Mouse (Mus musculus) forebrain, embryonic 16.5 days (tissue): Measurements from ENCODE around the gene Exosc8. TPM values are rescaled to one million over a fixed set of nuclear protein-coding genes. Genes with fewer than 3 reads are reported as not detected.
A peak's percentile ranks its signal among the peaks of the same experiment; 100 is the strongest.
"Not testable (repeated sequence)": the region's sequence is repeated elsewhere in the genome, so short reads cannot be mapped to it uniquely, and the experiment has no call there.

Experiments used
- ATAC-seq: fragments of 200-750 bp; cut with Nextera tagmentation; 2 replicates; pipeline ENCODE4 v1.8.0; 2017; ENCODE audit warnings: mild to moderate bottlenecking, moderate library complexity
- H3K27ac ChIP-seq: fragments of 300-500 bp; sonication (generic); 2 replicates; pipeline ENCODE4 v1.5.1; 2014; ENCODE audit warnings: low read length, control low read depth
- H3K27me3 ChIP-seq: fragments of 300-500 bp; sonication (generic); replicated peaks from 2 replicates; pipeline ENCODE4 v1.6.1; 2014; ENCODE audit warnings: low read length; ENCODE audit not compliant: control insufficient read depth, insufficient read depth
- H3K36me3 ChIP-seq: fragments of 300-500 bp; sonication (generic); 2 replicates; pipeline ENCODE4 v1.6.1; 2014; ENCODE audit not compliant: control insufficient read depth, insufficient read depth
- H3K4me1 ChIP-seq: fragments of 300-500 bp; sonication (generic); replicated peaks from 2 replicates; pipeline ENCODE4 v1.6.1; 2014; ENCODE audit warnings: low read length; ENCODE audit not compliant: control insufficient read depth, insufficient read depth
- H3K4me2 ChIP-seq: fragments of 300-500 bp; sonication (generic); 2 replicates; pipeline ENCODE4 v1.6.1; 2014; ENCODE audit warnings: mild to moderate bottlenecking, low read length, control low read depth
- H3K4me3 ChIP-seq: fragments of 300-500 bp; sonication (generic); replicated peaks from 2 replicates; pipeline ENCODE4 v1.5.1; 2014; ENCODE audit warnings: mild to moderate bottlenecking, low read length, control low read depth
- H3K9ac ChIP-seq: fragments of 300-500 bp; sonication (generic); replicated peaks from 2 replicates; pipeline ENCODE4 v1.6.1; 2014; ENCODE audit warnings: low read depth, low read length, control low read depth
- H3K9me3 ChIP-seq: fragments of 300-500 bp; sonication (generic); 2 replicates; pipeline ENCODE4 v1.6.1; 2016; ENCODE audit warnings: low read length; ENCODE audit not compliant: control insufficient read depth
- WGBS: fragments of 180-500 bp; shearing (Covaris S2); extraction: QIAGEN DNeasy Blood & Tissue Kit; methylation state at CpG from one replicate; pipeline ENCODE4 v1.1.7; 2014; 5-methylcytosine and 5-hydroxymethylcytosine counted together
- polyA plus RNA-seq: library from polyadenylated mRNA; unstranded; fragments of >200 nt; fragmentation: Nextera tagmentation; extraction: Ambion mirVana; gene quantifications from 2 replicates; pipeline ENCODE4 v1.2.1, GENCODE M21; 2015

The Exosc8 gene
- polyA plus RNA-seq, 1 experiment from 2014 or later = 94.4 TPM

DNA sequence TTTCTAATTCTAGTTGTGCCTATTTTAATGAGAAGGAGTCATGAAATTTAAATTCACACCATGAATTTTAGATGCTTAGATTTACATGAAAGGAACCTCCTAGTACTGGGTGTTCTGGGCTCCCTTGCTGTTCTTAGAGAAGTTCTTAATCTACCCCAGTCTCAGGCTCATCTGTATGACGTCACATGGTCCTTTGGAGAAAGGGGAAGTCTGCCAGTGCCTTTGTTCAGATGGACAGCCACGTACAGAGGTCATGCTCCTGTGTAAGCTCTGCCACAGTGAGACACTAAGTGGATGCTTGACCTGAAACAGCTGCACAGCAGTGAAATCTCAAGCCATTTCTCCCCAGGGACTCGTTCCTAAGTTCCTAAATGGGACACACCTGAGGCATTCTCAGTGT lies 16.2 kb downstream of the Exosc8 start:
- Histone ChIP-seq H3K4me1 (no peaks in the 10 kb centered on the region), H3K36me3 (peaks cover 30% of the 10 kb centered on the region), H3K27ac (no peak overlapping the region), H3K9me3 (no peaks in the 10 kb centered on the region), H3K4me3 (no peak overlapping the region), H3K4me2 (no peak overlapping the region), H3K27me3 (no peaks in the 10 kb centered on the region), H3K9ac (no peak overlapping the region)
- no peak for ATAC-seq
- WGBS = 63% methylated on average over 3 of the region's 3 CpGs

DNA sequence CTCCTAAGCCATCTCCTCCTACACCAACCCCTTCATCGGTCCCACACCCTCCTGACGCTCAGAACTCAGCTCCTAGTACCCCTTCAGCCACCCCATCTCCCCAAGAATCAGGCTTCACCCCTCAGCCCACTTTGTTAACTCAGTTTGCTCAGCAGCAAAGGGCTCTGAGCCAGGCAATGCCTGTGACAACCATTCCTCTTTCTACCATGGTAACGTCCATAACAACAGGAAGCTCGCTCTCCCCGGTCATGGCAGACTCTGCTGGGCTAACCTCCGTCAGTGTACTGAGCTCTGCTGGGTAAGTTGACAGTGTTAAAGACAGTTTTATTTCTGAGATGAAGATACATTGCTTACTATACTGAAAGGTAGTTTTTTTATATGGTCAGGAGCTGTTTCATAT lies 17.8 kb downstream of the Exosc8 start:
- H3K9ac ChIP-seq = no peak overlapping the region
- no peaks in the 10 kb centered on the region for H3K4me1 ChIP-seq
- H3K27ac ChIP-seq = no peak overlapping the region
- H3K36me3 ChIP-seq = peaks cover 34% of the 10 kb centered on the region
- H3K4me3 ChIP-seq = no peak overlapping the region
- no peaks in the 10 kb centered on the region for H3K9me3 ChIP-seq
- no peak overlapping the region for H3K4me2 ChIP-seq
- H3K27me3 ChIP-seq = no peaks in the 10 kb centered on the region
- no peak for ATAC-seq
- WGBS = 84% methylated on average over 6 of the region's 6 CpGs

DNA sequence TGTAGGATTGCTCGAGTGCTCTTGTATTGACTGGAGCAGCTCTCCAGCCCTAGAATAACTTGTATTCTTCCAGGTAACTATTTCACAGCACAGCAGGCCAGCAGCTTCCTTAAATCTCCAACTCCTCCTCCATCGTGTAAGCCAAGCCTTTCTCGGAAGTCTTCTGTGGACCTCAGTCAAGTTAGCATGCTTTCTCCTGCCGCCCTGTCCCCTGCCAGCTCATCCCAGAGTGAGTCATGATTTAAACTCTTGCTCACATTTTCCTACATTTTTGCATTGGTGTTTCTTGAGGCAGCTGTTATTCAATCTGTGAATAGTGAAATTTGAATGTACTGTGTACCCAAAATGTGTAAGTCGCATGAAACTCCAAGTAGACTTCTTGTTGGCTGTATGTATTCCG lies 19.7 kb downstream of the Exosc8 start:
- 95% methylated on average over 6 of the region's 6 CpGs for WGBS
- no peak overlapping the region for H3K27ac ChIP-seq
- H3K4me2 ChIP-seq = no peak overlapping the region
- ATAC-seq = no peak
- no peaks in the 10 kb centered on the region for H3K9me3 ChIP-seq
- no peaks in the 10 kb centered on the region for H3K4me1 ChIP-seq
- H3K4me3 ChIP-seq = no peak overlapping the region
- H3K36me3 ChIP-seq = peaks cover 36% of the 10 kb centered on the region
- H3K27me3 ChIP-seq = no peaks in the 10 kb centered on the region
- no peak overlapping the region for H3K9ac ChIP-seq

DNA sequence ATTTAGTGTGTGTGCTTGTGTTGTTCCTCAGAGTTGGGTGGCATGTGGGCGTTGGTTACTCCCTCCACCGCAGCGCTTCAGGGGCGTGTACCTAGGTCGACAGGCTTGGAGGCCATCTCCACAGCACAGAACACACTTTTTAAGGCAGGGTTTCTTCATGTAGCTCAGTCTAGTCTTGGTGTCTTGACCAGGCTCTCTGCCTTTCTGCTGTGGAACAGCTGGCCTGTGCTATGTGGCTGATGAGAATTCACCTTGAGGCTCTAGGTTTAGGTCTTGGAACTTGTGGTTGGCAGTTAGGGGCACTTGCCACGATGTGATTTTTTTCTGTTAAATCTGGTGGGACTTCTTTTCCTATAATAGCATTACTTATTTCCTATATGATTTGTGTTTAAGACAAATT lies 20.9 kb downstream of the Exosc8 start, which contains the start of gene Gm21958:
Gene Gm21958, minus strand, starts transcription at position 101 of the 400 bp plus-strand sequence.
- ATAC-seq = no peak
- no peak within 1 kb of the TSS for H3K9ac ChIP-seq
- peaks cover 43% of the 10 kb centered on the region for H3K36me3 ChIP-seq
- no peaks in the 10 kb centered on the region for H3K27me3 ChIP-seq
- WGBS = 92% methylated on average over 6 of the region's 6 CpGs
- no peak within 1 kb of the TSS for H3K4me2 ChIP-seq
- no peak within 1 kb of the TSS for H3K27ac ChIP-seq
- H3K4me1 ChIP-seq = no peaks in the 10 kb centered on the region
- H3K9me3 ChIP-seq = no peaks in the 10 kb centered on the region
- H3K4me3 ChIP-seq = no peak within 1 kb of the TSS

DNA sequence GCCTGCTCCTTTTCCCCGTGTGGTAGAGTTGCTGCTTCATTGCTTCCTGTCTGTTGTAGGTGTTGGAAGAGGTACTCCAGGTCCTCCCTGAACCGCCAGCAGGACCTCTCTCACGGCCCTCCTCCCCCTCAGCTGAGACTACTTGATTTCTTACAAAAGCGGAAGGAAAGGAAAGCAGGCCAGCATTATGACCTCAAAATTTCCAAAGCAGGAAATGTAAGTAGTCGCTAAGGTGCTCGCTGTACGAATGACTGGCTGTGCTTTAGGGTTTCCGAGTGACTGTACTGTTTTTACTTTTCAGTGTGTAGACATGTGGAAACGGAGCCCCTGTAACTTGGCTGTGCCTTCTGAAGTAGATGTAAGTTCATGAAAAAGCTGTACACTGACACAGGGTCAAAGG lies 26.2 kb downstream of the Exosc8 start:
- H3K9me3 ChIP-seq = no peaks in the 10 kb centered on the region
- H3K9ac ChIP-seq = no peak overlapping the region
- no peak overlapping the region for H3K4me3 ChIP-seq
- no peaks in the 10 kb centered on the region for H3K27me3 ChIP-seq
- ATAC-seq = no peak
- H3K4me2 ChIP-seq = no peak overlapping the region
- peaks cover 37% of the 10 kb centered on the region for H3K36me3 ChIP-seq
- no peak overlapping the region for H3K27ac ChIP-seq
- 91% methylated on average over 9 of the region's 9 CpGs for WGBS
- H3K4me1 ChIP-seq = no peaks in the 10 kb centered on the region

DNA sequence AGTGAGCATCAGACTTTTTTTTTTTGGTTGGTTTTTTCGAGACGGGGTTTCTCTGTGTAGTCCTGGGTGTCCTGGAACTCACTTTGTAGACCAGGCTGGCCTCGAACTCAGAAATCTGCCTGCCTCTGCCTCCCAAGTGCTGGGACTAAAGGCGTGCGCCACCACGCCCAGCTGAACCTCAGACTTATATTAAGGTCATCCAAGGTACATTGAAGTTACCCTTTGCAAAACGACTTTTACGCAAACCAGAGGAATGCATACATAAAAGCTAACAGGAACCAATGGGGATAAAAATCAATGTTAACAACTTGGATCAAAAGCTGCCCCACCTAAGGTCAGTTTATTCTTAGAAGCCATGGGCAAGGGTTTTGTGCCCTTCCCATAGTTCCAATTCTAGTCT lies 31.1 kb downstream of the Exosc8 start:
- peaks cover 25% of the 10 kb centered on the region for H3K36me3 ChIP-seq
- not testable (repeated sequence) for H3K9me3 ChIP-seq, H3K9ac ChIP-seq, H3K27me3 ChIP-seq, H3K4me2 ChIP-seq, H3K4me1 ChIP-seq, ATAC-seq, H3K27ac ChIP-seq, H3K4me3 ChIP-seq
- 98% methylated on average over 8 of the region's 8 CpGs for WGBS

DNA sequence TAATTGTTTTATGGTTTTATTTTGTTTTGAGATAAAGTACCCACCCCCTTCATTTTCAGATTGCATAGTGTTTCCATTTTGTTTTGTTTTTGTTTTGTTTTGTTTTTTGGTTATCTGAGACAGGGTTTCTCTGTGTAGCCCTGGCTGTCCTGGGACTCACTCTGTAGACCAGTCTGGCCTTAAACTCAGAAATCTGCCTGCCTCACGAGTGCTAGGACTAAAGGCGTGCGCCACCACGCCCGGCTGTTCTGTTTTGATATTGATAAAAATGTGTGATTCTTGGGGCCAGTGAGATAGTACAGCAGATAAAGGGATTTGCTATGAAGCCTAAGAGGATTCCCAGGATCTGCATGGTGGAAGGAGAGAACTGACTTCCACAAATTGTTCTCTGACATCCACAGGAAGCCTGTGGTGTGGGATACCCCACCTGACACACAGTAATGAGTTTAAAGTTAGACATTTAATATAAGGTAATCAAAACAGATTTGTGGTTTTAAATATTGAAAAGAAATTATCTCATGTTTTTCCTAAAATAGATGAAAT lies 35.4 kb downstream of the Exosc8 start:
- H3K4me2 ChIP-seq = no peak overlapping the region
- no peak overlapping the region for H3K9ac ChIP-seq
- no peak overlapping the region for H3K4me3 ChIP-seq
- peaks cover 25% of the 10 kb centered on the region for H3K36me3 ChIP-seq
- no peak for ATAC-seq
- no peaks in the 10 kb centered on the region for H3K27me3 ChIP-seq
- WGBS = 97% methylated on average over 5 of the region's 5 CpGs
- no peaks in the 10 kb centered on the region for H3K9me3 ChIP-seq
- H3K27ac ChIP-seq = no peak overlapping the region
- H3K4me1 ChIP-seq = no peaks in the 10 kb centered on the region

DNA sequence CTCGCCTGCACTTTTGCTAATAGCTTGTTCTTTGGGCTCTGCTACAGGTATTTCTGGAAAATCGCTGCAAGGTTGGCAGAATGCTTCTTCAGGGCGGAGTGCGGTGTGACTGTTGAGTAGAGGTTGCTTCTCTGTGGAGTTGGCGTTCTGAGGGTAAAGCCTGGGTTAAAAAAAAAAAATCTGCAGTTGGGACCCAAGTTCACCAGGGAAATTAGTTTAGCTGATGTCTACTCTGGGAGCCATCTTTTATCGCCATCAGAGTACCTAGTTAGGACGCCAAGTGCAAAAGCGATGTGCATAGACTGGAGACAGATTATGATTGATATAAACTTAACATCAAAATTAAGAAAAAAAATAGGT lies 42.2 kb downstream of the Exosc8 start:
- no peak for ATAC-seq
- Histone ChIP-seq H3K9ac (peak overlapping the region; percentile 64), H3K27ac (peak overlapping the region; percentile 78), H3K9me3 (no peaks in the 10 kb centered on the region), H3K4me1 (peaks cover 6% of the 10 kb centered on the region; the same call in 1 of the 2 replicates), H3K27me3 (no peaks in the 10 kb centered on the region), H3K4me3 (peak overlapping the region; percentile 64), H3K36me3 (peaks cover 8% of the 10 kb centered on the region), H3K4me2 (peak overlapping the region; percentile 80)
- under 1% methylated on average over 8 of the region's 8 CpGs for WGBS

DNA sequence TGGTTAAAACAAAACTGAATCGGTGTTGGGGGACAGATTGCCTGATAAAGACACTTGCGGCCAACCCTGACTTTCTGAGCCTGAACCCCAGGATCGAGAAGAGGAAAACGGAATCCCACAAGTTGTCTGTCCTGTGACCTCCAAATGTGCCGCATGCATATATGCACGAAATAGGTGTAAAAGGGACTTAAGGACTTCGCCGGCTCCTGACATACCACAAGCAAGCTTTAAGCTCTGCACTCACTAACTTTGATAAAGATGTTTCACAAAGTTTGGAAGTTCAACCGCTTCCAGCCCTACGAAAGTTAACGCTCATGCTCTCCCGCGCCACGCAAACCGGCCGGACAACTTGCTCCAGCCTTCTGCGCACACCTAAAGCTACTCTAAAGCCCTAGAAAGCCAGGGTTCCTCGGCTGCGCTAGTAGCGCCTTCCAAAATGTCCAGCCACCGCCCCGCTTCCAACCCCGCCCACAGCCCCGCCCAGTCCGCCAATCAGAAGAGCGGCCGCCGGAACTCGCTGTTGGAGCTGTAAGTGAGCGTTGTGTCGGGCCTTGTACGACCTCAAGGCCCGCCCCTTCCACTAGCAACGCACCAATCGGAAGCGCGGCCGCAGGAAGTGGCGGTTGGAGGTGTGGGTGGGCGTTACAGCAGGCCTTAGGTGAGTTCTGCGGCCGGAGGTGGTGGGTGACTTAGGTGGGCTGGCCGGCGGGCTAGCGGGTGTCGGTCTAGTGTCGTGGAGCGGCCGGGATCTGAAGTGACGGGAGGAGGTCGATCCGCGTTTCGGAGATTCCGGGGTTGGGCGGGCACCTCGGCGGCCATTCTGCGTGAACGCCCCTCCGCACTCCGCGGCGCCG lies 42.8 kb downstream of the Exosc8 start, which contains the start of gene Supt20:
Gene Supt20, plus strand, starts transcription at position 606 of the 854 bp plus-strand sequence.
- no peaks in the 10 kb centered on the region for H3K27me3 ChIP-seq
- H3K4me1 ChIP-seq = peaks cover 6% of the 10 kb centered on the region; the same call in 1 of the 2 replicates
- WGBS = 1% methylated on average over 65 of the region's 65 CpGs
- peak within 1 kb of the TSS; percentile 81 for H3K4me2 ChIP-seq
- no peaks in the 10 kb centered on the region for H3K9me3 ChIP-seq
- H3K27ac ChIP-seq = peak within 1 kb of the TSS; percentile 78
- peak within 1 kb of the TSS; percentile 64 for H3K9ac ChIP-seq
- ATAC-seq = peak; percentile 100
- peaks cover 8% of the 10 kb centered on the region for H3K36me3 ChIP-seq
- peak within 1 kb of the TSS; percentile 64 for H3K4me3 ChIP-seq
